Mouse (Mus musculus): Measurements from ENCODE around the gene Zranb3.

- no peak for TF ChIP-seq CTCF (IDR thresholded peaks at IDR 0.05; ENCODE audit: low read depth)
- TF ChIP-seq EP300 (optimal IDR thresholded peaks at IDR 0.05) = no peak
Observed at GRCm38 (mm10) chr1:128003712-128004370, 99.0 kb downstream of the Zranb3 start.
